In the genomic region with DNA sequence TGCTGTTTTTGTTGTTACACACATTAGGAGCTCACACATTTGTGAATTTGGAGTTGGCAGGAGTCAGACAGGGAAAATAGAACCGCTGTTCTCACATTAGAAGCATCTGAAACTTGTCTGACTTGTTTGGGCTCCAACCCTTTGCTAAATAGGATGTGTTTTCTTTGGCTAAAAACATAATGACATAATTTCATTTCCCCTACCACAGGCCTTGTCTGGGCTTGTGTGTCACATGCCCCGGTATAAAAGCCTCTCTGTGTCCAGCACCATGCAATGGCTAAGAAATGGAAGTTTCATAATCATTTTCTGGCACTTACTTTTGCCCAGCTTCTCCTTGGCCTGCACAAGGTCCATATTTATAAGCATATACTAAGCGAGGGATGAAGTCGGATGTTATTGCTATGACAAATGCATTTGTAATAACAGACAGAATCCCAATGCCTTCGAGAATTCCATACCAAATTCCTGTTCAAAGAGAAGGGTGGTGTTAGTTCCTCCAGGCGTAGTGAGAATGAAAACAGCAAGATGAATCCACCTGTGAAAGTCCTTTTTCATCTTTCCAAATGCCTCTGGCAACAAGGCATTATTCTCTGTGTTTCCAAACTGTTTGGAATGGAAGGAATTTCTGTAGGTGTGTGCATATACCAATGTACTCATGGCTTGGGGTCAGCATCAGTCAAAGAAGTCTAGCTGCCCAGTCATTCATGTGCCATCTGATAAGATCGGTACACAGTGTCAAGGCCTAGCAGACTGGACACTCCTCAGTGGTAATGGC, we compare ENCODE assay signal across 20 mouse cellular contexts.
DNase-seq lines count a peak whose midpoint lies in the region; ATAC-seq and TF ChIP-seq lines count a peak whose summit lies in the region.
"Had no signal": no experiment of that assay in that cellular context is flagged by ENCODE, and none has a peak within 500 bp of the region (broad histone marks: within the 10 kb centered on the region; RNA-seq: fewer than 3 reads in every experiment).

No protein-coding gene starts in this region.

- no peaks in the 10 kb centered on the region for H3K9me3 ChIP-seq in kidney, postnatal 0 days (replicated peaks; ENCODE audit: low read length)
- H3K9me3 ChIP-seq in heart, embryonic 13.5 days, result peaks cover 4% of the 10 kb centered on the region; the same call in 1 of the 2 replicates
- H3K9me3 ChIP-seq: forebrain, embryonic 13.5 days; hindbrain, embryonic 12.5 days; intestine, embryonic 15.5 days; liver, embryonic 15.5 days; midbrain, embryonic 15.5 days had no signal

- no peak overlapping the region for H3K4me2 ChIP-seq in kidney, postnatal 0 days (ENCODE audit: low read length)
- no peak overlapping the region for H3K4me2 ChIP-seq in heart, embryonic 13.5 days
- H3K4me2 ChIP-seq: forebrain, embryonic 13.5 days; hindbrain, embryonic 12.5 days; intestine, embryonic 15.5 days; liver, embryonic 15.5 days; midbrain, embryonic 15.5 days had no signal

- H3K4me1 ChIP-seq in kidney, postnatal 0 days (replicated peaks; ENCODE audit: insufficient read depth, low read length), result no peaks in the 10 kb centered on the region
- no peaks in the 10 kb centered on the region for H3K4me1 ChIP-seq in heart, embryonic 13.5 days
- H3K4me1 ChIP-seq: forebrain, embryonic 13.5 days; hindbrain, embryonic 12.5 days; intestine, embryonic 15.5 days; liver, embryonic 15.5 days; midbrain, embryonic 15.5 days had no signal

- H3K36me3 ChIP-seq in kidney, postnatal 0 days (ENCODE audit: insufficient read depth, low read length), result no peaks in the 10 kb centered on the region
- peaks cover 4% of the 10 kb centered on the region for H3K36me3 ChIP-seq in heart, embryonic 13.5 days
- H3K36me3 ChIP-seq: hindbrain, embryonic 12.5 days; intestine, embryonic 15.5 days; liver, embryonic 15.5 days; midbrain, embryonic 15.5 days had no signal

- ATAC-seq in kidney, postnatal 0 days (replicated peaks; ENCODE audit: low FRiP score, low read depth), result no peak
- no peak for ATAC-seq in heart, embryonic 13.5 days (ENCODE audit: extremely low read depth, insufficient number of reproducible peaks, low FRiP score, low TSS enrichment)
- no peak for ATAC-seq in cerebellum, adult (ENCODE audit: insufficient number of reproducible peaks, low FRiP score, low TSS enrichment)
- ATAC-seq: forebrain, embryonic 13.5 days; intestine, embryonic 15.5 days; midbrain, embryonic 15.5 days had no signal

- peak; percentile 42 for DNase-seq in kidney, postnatal 0 days (ENCODE audit: low spot score)
- DNase-seq in kidney, postnatal 4 days, result no peak
- DNase-seq in urinary bladder, postnatal 25 days (ENCODE audit: low spot score), result peak; percentile 12
- no peak for DNase-seq in urinary bladder, postnatal 10 days (ENCODE audit: low spot score)
- peak; percentile 9 to 23 for DNase-seq in urinary bladder, postnatal 36 days (ENCODE audit: low spot score in 2 of 2)
- DNase-seq in left cerebral cortex, adult 9 months (ENCODE audit: low spot score in 2 of 2), result no peak
- DNase-seq: adrenal gland, postnatal 10 days; cerebellum, adult 9-10 months; embryo, embryonic 11 days; kidney, postnatal 14 days; left cerebral cortex, postnatal 4 days; right cerebral cortex, postnatal 14 days; thymus, postnatal 4 days had no signal

- no peaks in the 10 kb centered on the region for H3K27me3 ChIP-seq in kidney, postnatal 0 days (ENCODE audit: insufficient read depth, low read length)
- H3K27me3 ChIP-seq in heart, embryonic 13.5 days (replicated peaks), result no peaks in the 10 kb centered on the region
- H3K27me3 ChIP-seq: forebrain, embryonic 13.5 days; hindbrain, embryonic 12.5 days; intestine, embryonic 15.5 days; liver, embryonic 15.5 days; midbrain, embryonic 15.5 days had no signal

- no peak overlapping the region for H3K4me3 ChIP-seq in kidney, postnatal 0 days (replicated peaks; ENCODE audit: low read depth, low read length)
- no peak overlapping the region for H3K4me3 ChIP-seq in heart, embryonic 13.5 days
- H3K4me3 ChIP-seq: forebrain, embryonic 13.5 days; hindbrain, embryonic 12.5 days; intestine, embryonic 15.5 days; liver, embryonic 15.5 days; midbrain, embryonic 15.5 days had no signal

- H3K27ac ChIP-seq in kidney, postnatal 0 days, result no peak overlapping the region
- peak overlapping the region; percentile 9; the same call in 1 of the 2 replicates for H3K27ac ChIP-seq in heart, embryonic 13.5 days (replicated peaks)
- H3K27ac ChIP-seq: forebrain, embryonic 13.5 days; hindbrain, embryonic 12.5 days; intestine, embryonic 15.5 days; liver, embryonic 15.5 days; midbrain, embryonic 15.5 days had no signal

- WGBS in kidney, postnatal 0 days, result 74% methylated on average over 7 of the region's 7 CpGs
- 68% methylated on average over 7 of the region's 7 CpGs for WGBS in heart, embryonic 13.5 days

- TF ChIP-seq CTCF in kidney, postnatal 0 days (IDR thresholded peaks at IDR 0.05; ENCODE audit: low read depth), result no peak

- H3K9ac ChIP-seq in kidney, postnatal 0 days (ENCODE audit: low read depth, low read length), result no peak overlapping the region
- no peak overlapping the region for H3K9ac ChIP-seq in heart, embryonic 13.5 days
- H3K9ac ChIP-seq: forebrain, embryonic 13.5 days; hindbrain, embryonic 12.5 days; intestine, embryonic 15.5 days; liver, embryonic 15.5 days; midbrain, embryonic 15.5 days had no signal

Comparison
In these comparisons a context has a peak if more than half of its experiments do, and no peak if none do; other contexts are left out.
1. DNase-seq: peak in kidney, postnatal 0 days (single experiment), urinary bladder, postnatal 25 days (single experiment) and urinary bladder, postnatal 36 days (2 of 2); none in kidney, postnatal 4 days (0 of 2), urinary bladder, postnatal 10 days (single experiment) and left cerebral cortex, adult 9 months (0 of 2).